Mouse (Mus musculus) urinary bladder, postnatal 10 days (tissue): ENCODE measurements around the gene Vmn1r52.
"Not testable (repeated sequence)": the region's sequence is repeated elsewhere in the genome, so short reads cannot be mapped to it uniquely, and the experiment has no call there.

Source experiments
- DNase-seq: peaks from one replicate; pipeline ENCODE4 v3.0.0; 2022; ENCODE audit warnings: low spot score

Vmn1r52 gene

GRCm38 (mm10) chr6:90174508-90174907 is at the start of gene Vmn1r52:
Vmn1r52 (plus strand) TSS chr6:90174808.
- no peak for DNase-seq

GRCm38 (mm10) chr6:90160139-90160538 is 14.5 kb upstream of the Vmn1r52 start:
- DNase-seq, result no peak

GRCm38 (mm10) chr6:90202493-90202892 is 27.9 kb downstream of the Vmn1r52 start, which contains the start of gene V1ra8:
V1ra8 (plus strand) TSS chr6:90202793.
- not testable (repeated sequence) for DNase-seq

GRCm38 (mm10) chr6:90224338-90224737 is 49.7 kb downstream of the Vmn1r52 start, which contains the start of gene Vmn1r53:
Vmn1r53 (minus strand) TSS chr6:90224438.
- no peak for DNase-seq
